Comparison of ENCODE assay signal across 8 mouse cellular contexts in genomic region chr2:29803400-29803831, GRCm38 (mm10). TPM values are rescaled to one million over a fixed set of nuclear protein-coding genes. Genes with fewer than 3 reads are reported as not detected.
DNase-seq lines count a peak whose midpoint lies in the region; ATAC-seq and TF ChIP-seq lines count a peak whose summit lies in the region.

No protein-coding gene starts in this region.

- TF ChIP-seq CTCF in layer of hippocampus, adult 2 months (conservative IDR thresholded peaks at IDR 0.05), result peak; percentile 62

- H3K9ac ChIP-seq in limb, embryonic 12.5 days (replicated peaks), result peak overlapping the region; percentile 89
- H3K9ac ChIP-seq in midbrain, embryonic 14.5 days (replicated peaks; ENCODE audit: low read length), result peak overlapping the region; percentile 91

- H3K4me2 ChIP-seq in limb, embryonic 12.5 days, result peak overlapping the region; percentile 89
- H3K4me2 ChIP-seq in midbrain, embryonic 14.5 days (ENCODE audit: low read length), result peak overlapping the region; percentile 74

- no peaks in the 10 kb centered on the region for H3K9me3 ChIP-seq in limb, embryonic 12.5 days
- H3K9me3 ChIP-seq in midbrain, embryonic 14.5 days (ENCODE audit: control insufficient read depth, low read length), result no peaks in the 10 kb centered on the region

- peaks cover 12% of the 10 kb centered on the region for H3K4me1 ChIP-seq in limb, embryonic 12.5 days (replicated peaks)
- peaks cover 8% of the 10 kb centered on the region for H3K4me1 ChIP-seq in midbrain, embryonic 14.5 days (ENCODE audit: control insufficient read depth, insufficient read depth, low read length)

- WGBS in limb, embryonic 12.5 days, result 18% methylated on average over 6 of the region's 6 CpGs
- WGBS in midbrain, embryonic 14.5 days, result 21% methylated on average over 6 of the region's 6 CpGs

- no peak for DNase-seq in layer of hippocampus, adult 2 months (ENCODE audit: low spot score in 2 of 2)
- no peak for DNase-seq in layer of hippocampus, adult 18-20 months (ENCODE audit: low spot score in 2 of 2)
- DNase-seq in cerebellum, postnatal 14 days, result peak; percentile 60 to 72
- DNase-seq in heart, postnatal 4 days, result peak; percentile 43
- DNase-seq in midbrain, embryonic 14.5 days, result peak; percentile 63
- DNase-seq in right cerebral cortex, postnatal 36 days (ENCODE audit: low spot score in 2 of 2), result no peak
- DNase-seq in testis, postnatal 10 days (ENCODE audit: low spot score), result no peak

- H3K36me3 ChIP-seq in limb, embryonic 12.5 days, result peaks cover 42% of the 10 kb centered on the region
- peaks cover 43% of the 10 kb centered on the region for H3K36me3 ChIP-seq in midbrain, embryonic 14.5 days (ENCODE audit: control insufficient read depth, insufficient read depth, low read length)

- peak overlapping the region; percentile 81 for H3K4me3 ChIP-seq in layer of hippocampus, adult 2 months
- H3K4me3 ChIP-seq in limb, embryonic 12.5 days (replicated peaks), result peak overlapping the region; percentile 88
- H3K4me3 ChIP-seq in midbrain, embryonic 14.5 days (replicated peaks; ENCODE audit: low read depth, low read length), result peak overlapping the region; percentile 88

- H3K27ac ChIP-seq in layer of hippocampus, adult 2 months, result peak overlapping the region; percentile 94
- H3K27ac ChIP-seq in limb, embryonic 12.5 days, result no peak overlapping the region
- H3K27ac ChIP-seq in midbrain, embryonic 14.5 days (replicated peaks; ENCODE audit: low read depth, low read length), result peak overlapping the region; percentile 92

- peaks cover 6% of the 10 kb centered on the region; the same call in 1 of the 2 replicates for H3K27me3 ChIP-seq in limb, embryonic 12.5 days
- no peaks in the 10 kb centered on the region for H3K27me3 ChIP-seq in midbrain, embryonic 14.5 days (ENCODE audit: control insufficient read depth, insufficient read depth, low read length)

- ATAC-seq in limb, embryonic 12.5 days (ENCODE audit: insufficient number of reproducible peaks, insufficient read depth, low FRiP score, low TSS enrichment, low read depth), result no peak
- ATAC-seq in midbrain, embryonic 14.5 days (ENCODE audit: low FRiP score, low TSS enrichment), result no peak

RNA-seq across cellular contexts. Expression of gene Slc27a4, which starts 1.0 kb away (rescaled TPM):
- 10 to 100 TPM; 65.4 to 67.3 TPM for total RNA-seq in layer of hippocampus, adult 2 months (2021)
- total RNA-seq in layer of hippocampus, adult 18-20 months (2021), result 10 to 100 TPM; 66.1 to 66.4 TPM
- total RNA-seq in heart, postnatal 4 days (2021), result 10 to 100 TPM; 22.3 to 23.4 TPM
- polyA plus RNA-seq in limb, embryonic 12.5 days (2016; fragmentation: Nextera tagmentation; extraction: Ambion mirVana), result 15.4 and 15.7 TPM in 2 replicates
- 36.1 and 40.0 TPM in 2 replicates for polyA plus RNA-seq in midbrain, embryonic 14.5 days (2014; fragmentation: Nextera tagmentation; extraction: Ambion mirVana)

RNA-seq across cellular contexts. Expression of gene Trub2, which starts 15.1 kb away (rescaled TPM):
- total RNA-seq in layer of hippocampus, adult 2 months (2021), result 10 to 100 TPM; 47.7 to 48.6 TPM
- total RNA-seq in layer of hippocampus, adult 18-20 months (2021), result 10 to 100 TPM; 40.8 to 41.4 TPM
- 10 to 100 TPM; 37.5 to 38.6 TPM for total RNA-seq in heart, postnatal 4 days (2021)
- 52.2 and 57.5 TPM in 2 replicates for polyA plus RNA-seq in limb, embryonic 12.5 days (2016; fragmentation: Nextera tagmentation; extraction: Ambion mirVana)
- 28.0 and 28.8 TPM in 2 replicates for polyA plus RNA-seq in midbrain, embryonic 14.5 days (2014; fragmentation: Nextera tagmentation; extraction: Ambion mirVana)

RNA-seq across cellular contexts. Expression of gene Coq4, which starts 16.1 kb away (rescaled TPM):
- 10 to 100 TPM; 25.8 to 26.5 TPM for total RNA-seq in layer of hippocampus, adult 2 months (2021)
- 10 to 100 TPM; 22.4 to 25.2 TPM for total RNA-seq in layer of hippocampus, adult 18-20 months (2021)
- 10 to 100 TPM; 14.6 to 14.7 TPM for total RNA-seq in heart, postnatal 4 days (2021)
- polyA plus RNA-seq in limb, embryonic 12.5 days (2016; fragmentation: Nextera tagmentation; extraction: Ambion mirVana), result 32.3 and 34.7 TPM in 2 replicates
- polyA plus RNA-seq in midbrain, embryonic 14.5 days (2014; fragmentation: Nextera tagmentation; extraction: Ambion mirVana), result 37.6 and 38.3 TPM in 2 replicates

RNA-seq across cellular contexts. Expression of gene Urm1, which starts 16.5 kb away (rescaled TPM):
- total RNA-seq in layer of hippocampus, adult 2 months (2021), result 10 to 100 TPM; 43.0 to 48.7 TPM
- total RNA-seq in layer of hippocampus, adult 18-20 months (2021), result 10 to 100 TPM; 44.5 to 50.7 TPM
- 10 to 100 TPM; 37.9 to 40.9 TPM for total RNA-seq in heart, postnatal 4 days (2021)
- polyA plus RNA-seq in limb, embryonic 12.5 days (2016; fragmentation: Nextera tagmentation; extraction: Ambion mirVana), result 21.1 and 22.0 TPM in 2 replicates
- polyA plus RNA-seq in midbrain, embryonic 14.5 days (2014; fragmentation: Nextera tagmentation; extraction: Ambion mirVana), result 22.4 and 28.0 TPM in 2 replicates

RNA-seq across cellular contexts. Expression of gene Gm13547, which starts 44.3 kb away (rescaled TPM):
- not detected for total RNA-seq in layer of hippocampus, adult 2 months (2021)
- total RNA-seq in layer of hippocampus, adult 18-20 months (2021), result not detected
- total RNA-seq in heart, postnatal 4 days (2021), result not detected
- polyA plus RNA-seq in limb, embryonic 12.5 days (2016; fragmentation: Nextera tagmentation; extraction: Ambion mirVana), result 0.54 TPM in 1 of 2 replicates, not detected in the other
- polyA plus RNA-seq in midbrain, embryonic 14.5 days (2014; fragmentation: Nextera tagmentation; extraction: Ambion mirVana), result not detected in 2 replicates

Comparison
In these comparisons a context has a peak if more than half of its experiments do, and no peak if none do; other contexts are left out.
1. DNase-seq: peak in cerebellum, postnatal 14 days (2 of 2), heart, postnatal 4 days (single experiment) and midbrain, embryonic 14.5 days (single experiment); none in layer of hippocampus, adult 2 months (0 of 2), layer of hippocampus, adult 18-20 months (0 of 2), right cerebral cortex, postnatal 36 days (0 of 2) and testis, postnatal 10 days (single experiment).
2. Peak in every context shown above with its lines, with median percentiles within 50 percentile points of each other: H3K4me3 ChIP-seq.